Mouse (Mus musculus): Measurements from ENCODE around the gene Olfr287.

GRCm38 (mm10) chr15:98167645-98168621 is 52.9 kb downstream of the Olfr287 start:
- TF ChIP-seq POLR2A (IDR thresholded peaks at IDR 0.05; ENCODE audit: borderline replicate concordance, control insufficient read depth, low read depth, low read length) (no peak), CTCF (IDR thresholded peaks at IDR 0.05; ENCODE audit: control insufficient read depth, insufficient read depth, low read length) (no peak)

Data from bone marrow, adult 2 months (tissue).